Mouse (Mus musculus) neutrophil, adult 59 days (primary cell): ENCODE measurements around the gene Dhx58. TPM values are rescaled to one million over a fixed set of nuclear protein-coding genes. Genes with fewer than 3 reads are reported as not detected.

Source experiments
- total RNA-seq, 2 experiments: library from RNA; stranded (reverse); gene quantifications; 1 replicate in 1 of 2; 2 replicates in 1 of 2; pipeline ENCODE4 v1.2.4; 2023

The Dhx58 gene
- total RNA-seq: 10 to 100 TPM; 22.4 to 25.3 TPM

GRCm38 (mm10) chr11:100703851-100704531 lies at the start of gene Dhx58:
Gene Dhx58, minus strand, starts transcription at chr11:100704271.

GRCm38 (mm10) chr11:100738066-100738604 lies 34.1 kb upstream of the Dhx58 start, which contains the start of gene Rab5c:
Gene Rab5c, minus strand, starts transcription at chr11:100738215.

GRCm38 (mm10) chr11:100713735-100714533 lies 9.9 kb upstream of the Dhx58 start, which contains the start of gene Hspb9:
Gene Hspb9, plus strand, starts transcription at chr11:100713850.

DNA sequence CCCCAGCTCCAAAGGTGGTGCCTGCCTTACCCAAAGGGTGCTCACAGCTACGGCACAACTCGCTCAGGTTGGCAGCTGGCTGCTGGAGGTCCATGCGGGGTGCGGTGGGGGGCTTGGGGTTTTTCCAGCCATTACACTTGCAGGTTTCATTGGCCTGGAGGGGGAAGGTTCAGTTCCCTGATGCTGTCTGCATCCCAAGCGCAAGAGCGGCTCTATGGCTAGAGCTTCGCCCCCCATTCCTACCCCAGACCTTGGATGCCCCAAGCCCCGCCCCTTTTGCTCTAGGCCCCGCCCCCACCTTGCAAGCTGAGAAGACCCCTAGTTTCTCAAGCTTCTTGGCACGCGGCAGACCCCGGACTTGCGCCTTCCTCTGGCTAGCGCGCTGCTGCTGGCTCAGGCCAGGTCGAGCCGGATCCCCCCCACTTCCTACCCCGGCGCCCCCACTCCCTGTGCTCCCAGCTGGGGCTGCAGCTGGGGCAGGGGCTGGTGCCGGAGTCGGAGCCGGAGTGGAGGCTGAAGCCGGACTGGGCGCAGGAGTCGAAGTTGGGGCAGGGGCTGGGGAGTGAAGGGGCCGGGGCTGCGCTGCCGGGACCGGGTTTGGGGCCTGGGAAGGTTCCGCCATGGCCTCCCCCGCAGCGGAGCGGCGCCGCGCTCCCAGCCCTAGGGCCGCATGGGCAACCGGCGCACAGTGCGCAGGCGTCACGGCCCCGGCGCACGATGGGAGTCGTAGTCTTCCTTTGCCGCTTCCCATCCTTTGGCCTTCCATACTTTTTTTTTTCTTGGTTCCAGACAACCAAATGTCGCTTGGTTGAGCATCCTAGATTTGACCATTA lies 7.9 kb upstream of the Dhx58 start, which contains the start of gene Kat2a:
Gene Kat2a (minus strand): TSS at position 683 of the 833 bp plus-strand sequence.

DNA sequence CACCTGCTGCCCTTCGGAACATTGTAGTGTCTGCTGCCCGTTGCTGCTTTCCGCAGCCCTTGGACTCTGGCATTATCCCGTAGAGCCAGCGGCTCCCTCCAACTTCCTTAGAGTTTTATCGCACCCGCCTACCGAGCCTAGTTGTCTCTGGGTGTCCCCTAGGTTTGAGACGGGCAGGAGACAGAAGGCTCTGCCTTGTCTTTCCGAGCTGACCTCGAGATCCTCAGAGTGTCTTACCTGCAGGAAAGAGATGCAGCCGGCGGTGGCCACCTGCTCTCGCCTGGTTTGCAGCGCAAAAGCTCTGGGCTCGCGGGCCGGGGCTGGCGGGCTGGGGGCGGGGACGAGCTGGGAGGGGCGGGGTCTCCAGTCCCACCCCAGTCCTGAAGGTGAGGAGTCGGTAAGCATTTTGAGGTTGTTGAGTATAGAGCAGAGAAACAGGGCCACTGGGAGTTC lies 11.9 kb downstream of the Dhx58 start, which contains the start of gene Zfp385c:
Gene Zfp385c (minus strand): TSS at position 292 of the 453 bp plus-strand sequence.

Other genes starting within 250 kb of the Dhx58 start
- gene Klhl11, start 231.5 kb downstream of the Dhx58 start, total RNA-seq: 10 to 100 TPM; 10.2 to 13.7 TPM
- 100 to 1,000 TPM; 124 to 133 TPM for gene Acly, start 176.3 kb downstream of the Dhx58 start, total RNA-seq
- gene Ttc25, start 158.7 kb downstream of the Dhx58 start, total RNA-seq: not detected
- 10 to 100 TPM; 14.3 to 16.9 TPM for gene Cnp, start 129.4 kb downstream of the Dhx58 start, total RNA-seq
- gene Nkiras2, start 85.0 kb downstream of the Dhx58 start, total RNA-seq: 10 to 100 TPM; 40.5 to 55.3 TPM
- gene Dnajc7, start 84.1 kb downstream of the Dhx58 start, total RNA-seq: 100 to 1,000 TPM; 119 to 154 TPM
- gene Zfp385c, start 11.8 kb downstream of the Dhx58 start, total RNA-seq: not detected
- gene Kat2a, start 8.2 kb upstream of the Dhx58 start, total RNA-seq: 10 to 100 TPM; 11.2 to 11.7 TPM
- gene Hspb9, start 9.6 kb upstream of the Dhx58 start, total RNA-seq: not detected
- gene Rab5c, start 33.9 kb upstream of the Dhx58 start, total RNA-seq: 100 to 1,000 TPM; 171 to 185 TPM
- gene Kcnh4, start 55.7 kb upstream of the Dhx58 start, total RNA-seq: not detected
- not detected for gene Hcrt, start 58.7 kb upstream of the Dhx58 start, total RNA-seq
- gene Ghdc, start 66.7 kb upstream of the Dhx58 start, total RNA-seq: 10 to 100 TPM in 1 of 2 experiments, 1 to 10 TPM in 1; 9.6 to 12.5 TPM
- gene Stat5b, start 146.5 kb upstream of the Dhx58 start, total RNA-seq: 10 to 100 TPM; 91.5 to 97.7 TPM
- 10 to 100 TPM; 27.8 to 30.0 TPM for gene Stat5a, start 155.1 kb upstream of the Dhx58 start, total RNA-seq
- gene Stat3, start 235.3 kb upstream of the Dhx58 start, total RNA-seq: 100 to 1,000 TPM; 260 to 273 TPM